Mouse (Mus musculus): Measurements from ENCODE around the gene Krtap1-4. TPM values are rescaled to one million over a fixed set of nuclear protein-coding genes. Genes with fewer than 3 reads are reported as not detected.

Krtap1-4 gene
- polyA plus RNA-seq, 1 experiment from 2014 or later, result not detected

GRCm38 (mm10) chr11:99539721-99540120 lies 43.7 kb downstream of the Krtap1-4 start:
- Histone ChIP-seq H3K4me1 (peaks cover 7% of the 10 kb centered on the region), H3K36me3 (no peaks in the 10 kb centered on the region), H3K4me3 (replicated peaks) (no peak overlapping the region), H3K4me2 (no peak overlapping the region), H3K9me3 (replicated peaks) (no peaks in the 10 kb centered on the region), H3K27ac (no peak overlapping the region), H3K27me3 (no peaks in the 10 kb centered on the region), H3K9ac (no peak overlapping the region)
- WGBS, result 52% methylated on average over 9 of the region's 9 CpGs
- ATAC-seq (replicated peaks; ENCODE audit: low FRiP score), result no peak

Other genes with a start within 250 kb of the Krtap1-4 start
- gene Krt26, start 245.7 kb downstream of the Krtap1-4 start, polyA plus RNA-seq (2015; fragmentation: Nextera tagmentation; extraction: Ambion mirVana), result 0.09 TPM in 1 of 2 replicates, not detected in the other
- not detected in 2 replicates for gene Krt27, start 232.6 kb downstream of the Krtap1-4 start, polyA plus RNA-seq (2015; fragmentation: Nextera tagmentation; extraction: Ambion mirVana)
- gene Krt28, start 208.8 kb downstream of the Krtap1-4 start, polyA plus RNA-seq (2015; fragmentation: Nextera tagmentation; extraction: Ambion mirVana), result 0.10 and 0.31 TPM in 2 replicates
- gene Krt10, start 194.3 kb downstream of the Krtap1-4 start, polyA plus RNA-seq (2015; fragmentation: Nextera tagmentation; extraction: Ambion mirVana), result 28.7 and 35.2 TPM in 2 replicates
- gene Krt12, start 161.4 kb downstream of the Krtap1-4 start, polyA plus RNA-seq (2015; fragmentation: Nextera tagmentation; extraction: Ambion mirVana), result not detected in 2 replicates
- gene Krt20, start 145.5 kb downstream of the Krtap1-4 start, polyA plus RNA-seq (2015; fragmentation: Nextera tagmentation; extraction: Ambion mirVana), result 1.2 and 1.7 TPM in 2 replicates
- gene Krt23, start 90.5 kb downstream of the Krtap1-4 start, polyA plus RNA-seq (2015; fragmentation: Nextera tagmentation; extraction: Ambion mirVana), result 19.9 and 20.3 TPM in 2 replicates
- gene Krt39, start 62.3 kb downstream of the Krtap1-4 start, polyA plus RNA-seq (2015; fragmentation: Nextera tagmentation; extraction: Ambion mirVana), result 0.32 and 0.43 TPM in 2 replicates
- gene Krt40, start 40.5 kb downstream of the Krtap1-4 start, polyA plus RNA-seq (2015; fragmentation: Nextera tagmentation; extraction: Ambion mirVana), result not detected in 2 replicates
- gene Krtap3-3, start 32.8 kb downstream of the Krtap1-4 start, polyA plus RNA-seq (2015; fragmentation: Nextera tagmentation; extraction: Ambion mirVana), result not detected in 2 replicates
- gene Krtap3-2, start 26.8 kb downstream of the Krtap1-4 start, polyA plus RNA-seq (2015; fragmentation: Nextera tagmentation; extraction: Ambion mirVana), result not detected in 2 replicates
- gene Gm11939, start 24.2 kb downstream of the Krtap1-4 start, polyA plus RNA-seq (2015; fragmentation: Nextera tagmentation; extraction: Ambion mirVana), result not detected in 2 replicates
- gene Krtap3-1, start 17.0 kb downstream of the Krtap1-4 start, polyA plus RNA-seq (2015; fragmentation: Nextera tagmentation; extraction: Ambion mirVana), result not detected in 2 replicates
- not detected in 2 replicates for gene Krtap1-5, start 2.6 kb downstream of the Krtap1-4 start, polyA plus RNA-seq (2015; fragmentation: Nextera tagmentation; extraction: Ambion mirVana)
- gene Krtap1-3, start 7.7 kb upstream of the Krtap1-4 start, polyA plus RNA-seq (2015; fragmentation: Nextera tagmentation; extraction: Ambion mirVana), result not detected in 2 replicates
- gene Krtap9-3, start 14.5 kb upstream of the Krtap1-4 start, polyA plus RNA-seq (2015; fragmentation: Nextera tagmentation; extraction: Ambion mirVana), result not detected in 2 replicates
- gene Gm11938, start 19.7 kb upstream of the Krtap1-4 start, polyA plus RNA-seq (2015; fragmentation: Nextera tagmentation; extraction: Ambion mirVana), result not detected in 2 replicates
- gene Gm11937, start 26.5 kb upstream of the Krtap1-4 start, polyA plus RNA-seq (2015; fragmentation: Nextera tagmentation; extraction: Ambion mirVana), result not detected in 2 replicates
- gene Krtap2-4, start 31.2 kb upstream of the Krtap1-4 start, polyA plus RNA-seq (2015; fragmentation: Nextera tagmentation; extraction: Ambion mirVana), result not detected in 2 replicates
- not detected in 2 replicates for gene Gm11562, start 36.8 kb upstream of the Krtap1-4 start, polyA plus RNA-seq (2015; fragmentation: Nextera tagmentation; extraction: Ambion mirVana)
- not detected in 2 replicates for gene Krtap4-1, start 44.6 kb upstream of the Krtap1-4 start, polyA plus RNA-seq (2015; fragmentation: Nextera tagmentation; extraction: Ambion mirVana)
- not detected in 2 replicates for gene Krtap4-2, start 51.4 kb upstream of the Krtap1-4 start, polyA plus RNA-seq (2015; fragmentation: Nextera tagmentation; extraction: Ambion mirVana)
- gene Krtap4-7, start 60.4 kb upstream of the Krtap1-4 start, polyA plus RNA-seq (2015; fragmentation: Nextera tagmentation; extraction: Ambion mirVana), result not detected in 2 replicates
- not detected in 2 replicates for gene Gm11555, start 66.6 kb upstream of the Krtap1-4 start, polyA plus RNA-seq (2015; fragmentation: Nextera tagmentation; extraction: Ambion mirVana)
- gene Gm11563, start 75.3 kb upstream of the Krtap1-4 start, polyA plus RNA-seq (2015; fragmentation: Nextera tagmentation; extraction: Ambion mirVana), result not detected in 2 replicates
- not detected in 2 replicates for gene Krtap4-6, start 82.3 kb upstream of the Krtap1-4 start, polyA plus RNA-seq (2015; fragmentation: Nextera tagmentation; extraction: Ambion mirVana)
- gene Gm14190, start 107.1 kb upstream of the Krtap1-4 start, polyA plus RNA-seq (2015; fragmentation: Nextera tagmentation; extraction: Ambion mirVana), result not detected in 2 replicates
- gene Gm14180, start 150.6 kb upstream of the Krtap1-4 start, polyA plus RNA-seq (2015; fragmentation: Nextera tagmentation; extraction: Ambion mirVana), result not detected in 2 replicates
- gene Gm11595, start 189.3 kb upstream of the Krtap1-4 start, polyA plus RNA-seq (2015; fragmentation: Nextera tagmentation; extraction: Ambion mirVana), result not detected in 2 replicates
- not detected in 2 replicates for gene Krtap4-8, start 197.1 kb upstream of the Krtap1-4 start, polyA plus RNA-seq (2015; fragmentation: Nextera tagmentation; extraction: Ambion mirVana)
- not detected in 2 replicates for gene Krtap4-9, start 201.5 kb upstream of the Krtap1-4 start, polyA plus RNA-seq (2015; fragmentation: Nextera tagmentation; extraction: Ambion mirVana)
- gene Gm11596, start 209.8 kb upstream of the Krtap1-4 start, polyA plus RNA-seq (2015; fragmentation: Nextera tagmentation; extraction: Ambion mirVana), result not detected in 2 replicates
- gene Gm11569, start 215.3 kb upstream of the Krtap1-4 start, polyA plus RNA-seq (2015; fragmentation: Nextera tagmentation; extraction: Ambion mirVana), result not detected in 2 replicates
- gene Gm11554, start 220.8 kb upstream of the Krtap1-4 start, polyA plus RNA-seq (2015; fragmentation: Nextera tagmentation; extraction: Ambion mirVana), result not detected in 2 replicates
- not detected in 2 replicates for gene Krtap4-13, start 226.2 kb upstream of the Krtap1-4 start, polyA plus RNA-seq (2015; fragmentation: Nextera tagmentation; extraction: Ambion mirVana)
- not detected in 2 replicates for gene Gm11564, start 232.0 kb upstream of the Krtap1-4 start, polyA plus RNA-seq (2015; fragmentation: Nextera tagmentation; extraction: Ambion mirVana)